Mouse (Mus musculus) mature B cell (primary cell): Measurements from ENCODE around the gene Tns3.

Experiments used
- in situ Hi-C: fragments of 300-500 bp; cut with MboI; formaldehyde crosslinking; loops from 2 replicates; pipeline ENCODE4 v1.14.3; 2019

The Tns3 gene

GRCm38 (mm10) chr11:8438269-8438668, 226.1 kb downstream of the Tns3 start:
- in situ Hi-C loops = no loop called here

- in situ Hi-C loops = no loop called here
These were observed 229.2 kb downstream of the Tns3 start for GRCm38 (mm10) chr11:8435101-8435500.

- in situ Hi-C loops = no loop called here
These were observed 230.0 kb downstream of the Tns3 start for GRCm38 (mm10) chr11:8434366-8434765.

- in situ Hi-C loops = no loop called here
These were observed 230.9 kb downstream of the Tns3 start for GRCm38 (mm10) chr11:8433443-8433842.

- in situ Hi-C loops = no loop called here
These were observed 231.4 kb downstream of the Tns3 start for GRCm38 (mm10) chr11:8432941-8433340.

- in situ Hi-C loops = no loop called here
These were observed 236.7 kb downstream of the Tns3 start for GRCm38 (mm10) chr11:8427660-8428059.

- in situ Hi-C loops = no loop called here
These were observed 239.1 kb downstream of the Tns3 start for GRCm38 (mm10) chr11:8425226-8425570.

GRCm38 (mm10) chr11:8424342-8425225, 239.8 kb downstream of the Tns3 start:
- in situ Hi-C loops = no loop called here

GRCm38 (mm10) chr11:8405225-8405899, 259.0 kb downstream of the Tns3 start:
- in situ Hi-C loops = no loop called here

- in situ Hi-C loops = no loop called here
These were observed 263.0 kb downstream of the Tns3 start for GRCm38 (mm10) chr11:8401328-8401727.

- in situ Hi-C loops = no loop called here
These were observed 268.0 kb downstream of the Tns3 start for GRCm38 (mm10) chr11:8396329-8396728.

GRCm38 (mm10) chr11:8391564-8391963, 272.8 kb downstream of the Tns3 start:
- in situ Hi-C loops = no loop called here

- in situ Hi-C loops = no loop called here
These were observed 278.4 kb downstream of the Tns3 start for GRCm38 (mm10) chr11:8385891-8386405.
